Mouse (Mus musculus) brown adipose tissue, adult 24 weeks (tissue): ENCODE measurements around the gene Cttnbp2nl. TPM values are rescaled to one million over a fixed set of nuclear protein-coding genes. Genes with fewer than 3 reads are reported as not detected.

Experiments
- H3K27ac ChIP-seq: fragments of 200-500 bp; replicated peaks from 2 replicates; pipeline ENCODE4 v1.5.1; 2012; ENCODE audit warnings: low read depth, mild to moderate bottlenecking, low read length
- H3K4me1 ChIP-seq: fragments of 200-500 bp; 2 replicates; pipeline ENCODE4 v1.6.1; 2012; ENCODE audit warnings: low read length, mixed read lengths; ENCODE audit not compliant: control insufficient read depth, insufficient read depth, insufficient read length
- H3K4me3 ChIP-seq: fragments of 200-500 bp; 2 replicates; pipeline ENCODE4 v1.5.1; 2012; ENCODE audit warnings: low read depth, mild to moderate bottlenecking, low read length, moderate library complexity; ENCODE audit not compliant: insufficient read depth
- polyA plus RNA-seq: library from polyadenylated mRNA; stranded (reverse); fragments of >200 nt; gene quantifications from 2 replicates; pipeline ENCODE4 v1.2.4, GENCODE M21; 2012; ENCODE audit not compliant: missing spikeins, insufficient read depth, insufficient read length

Cttnbp2nl gene
- polyA plus RNA-seq, 1 experiment, result 10.6 TPM

DNA sequence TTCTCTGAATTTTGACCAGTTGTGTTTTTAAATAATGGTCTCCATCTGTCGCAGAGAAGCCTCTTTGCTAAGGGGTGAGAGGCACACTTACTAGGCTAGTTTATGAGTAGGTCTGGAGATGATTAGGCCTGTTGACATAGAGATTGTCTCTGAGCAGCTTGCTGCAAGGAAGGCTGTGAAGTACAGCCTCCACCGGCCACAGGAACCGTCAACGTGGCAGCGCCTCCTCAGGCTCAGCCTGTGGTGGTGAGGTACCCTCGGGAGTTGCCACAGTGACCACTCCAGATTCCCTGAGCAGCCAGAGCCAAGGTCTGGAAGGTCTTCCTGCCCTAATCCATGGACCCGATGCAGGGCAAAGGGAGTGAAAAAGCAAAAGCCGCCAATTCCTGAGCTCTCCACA is 17.6 kb upstream of the Cttnbp2nl start:
- Histone ChIP-seq H3K4me3 (no peak overlapping the region), H3K27ac (no peak overlapping the region), H3K4me1 (no peaks in the 10 kb centered on the region)

DNA sequence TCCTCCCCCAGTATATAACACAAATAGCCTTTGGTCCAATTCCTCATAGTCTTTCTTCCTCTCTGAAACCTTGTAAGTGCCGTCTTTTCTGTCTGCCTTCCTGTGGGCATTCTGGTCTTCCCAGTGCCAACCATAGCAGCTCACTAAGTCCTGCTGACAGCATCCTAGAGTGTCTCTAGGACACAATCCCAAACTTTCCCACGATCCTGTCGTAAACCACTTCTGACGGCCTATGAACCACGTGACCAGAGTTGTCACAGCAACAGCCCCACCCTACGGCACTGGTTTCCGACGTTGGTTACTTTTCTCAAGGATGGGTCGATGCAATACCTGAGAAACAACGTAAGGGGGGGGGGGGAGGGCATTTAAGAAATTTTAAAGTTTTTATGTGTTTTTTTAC is 13.6 kb upstream of the Cttnbp2nl start, which contains the start of gene 4930564D02Rik:
Gene 4930564D02Rik (plus strand): TSS at position 301 of the 400 bp plus-strand sequence.
- H3K4me3 ChIP-seq, result no peak within 1 kb of the TSS
- no peaks in the 10 kb centered on the region for H3K4me1 ChIP-seq
- no peak within 1 kb of the TSS for H3K27ac ChIP-seq

DNA sequence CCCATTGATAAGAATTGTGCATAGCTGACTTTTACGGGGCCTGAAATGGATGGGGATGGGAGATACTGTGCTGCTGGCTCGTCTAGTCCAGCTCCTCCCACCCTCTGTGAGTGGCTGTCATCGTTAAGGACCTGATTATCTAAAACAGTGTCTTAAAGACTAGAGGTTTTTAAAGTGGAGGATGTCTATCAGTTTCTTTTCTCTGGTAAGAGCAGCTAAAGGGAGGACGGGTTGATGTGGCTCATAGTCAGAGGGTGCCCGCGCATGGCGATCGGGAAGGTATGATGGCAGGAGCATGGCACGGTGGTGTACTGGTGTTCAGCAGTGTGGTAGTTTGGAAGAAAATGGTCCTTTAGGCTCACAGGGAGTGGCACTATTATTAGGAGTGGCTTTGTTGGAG is 9.7 kb upstream of the Cttnbp2nl start:
- H3K4me1 ChIP-seq, result no peaks in the 10 kb centered on the region
- no peak overlapping the region for H3K4me3 ChIP-seq
- no peak overlapping the region for H3K27ac ChIP-seq

DNA sequence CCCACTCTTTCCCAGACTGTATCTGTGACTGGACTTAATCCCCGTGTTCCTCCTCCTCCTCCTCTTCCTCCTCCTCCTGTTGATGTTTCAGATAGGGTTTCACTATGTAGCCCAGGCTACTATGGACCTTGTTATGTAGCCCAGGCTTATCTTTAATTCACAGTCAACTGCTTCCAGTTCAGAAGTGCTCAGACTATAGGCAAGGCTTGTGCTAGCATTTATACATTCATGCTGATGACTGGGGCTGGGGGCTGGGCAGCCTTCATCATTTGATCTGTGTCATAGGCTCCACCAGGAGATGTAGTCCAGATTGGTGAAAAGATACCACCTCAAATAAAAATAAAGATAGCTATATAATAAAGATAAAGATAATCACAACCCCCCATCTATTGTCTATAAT is 9.0 kb upstream of the Cttnbp2nl start:
- Histone ChIP-seq H3K4me1 (no peaks in the 10 kb centered on the region), H3K27ac (no peak overlapping the region)

DNA sequence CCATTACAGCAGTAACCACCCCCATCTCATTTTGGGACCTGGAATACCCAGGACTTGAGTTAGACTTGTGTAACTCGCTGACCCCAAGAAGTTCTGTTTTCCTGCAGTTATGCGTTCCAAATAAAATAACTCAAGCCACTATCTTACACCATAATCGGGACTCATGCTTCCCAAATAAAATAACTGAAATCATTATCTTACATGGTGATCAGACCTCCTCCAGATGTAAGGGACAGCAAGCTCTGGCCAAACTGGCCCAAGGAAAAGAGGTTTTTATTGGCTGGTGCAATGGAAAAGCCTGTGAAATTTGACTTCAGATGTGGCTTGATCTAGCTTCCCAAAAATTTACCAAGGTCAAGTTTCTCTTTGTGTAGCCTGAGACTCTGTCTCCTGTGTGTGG is 8.6 kb upstream of the Cttnbp2nl start:
- Histone ChIP-seq H3K4me3 (no peak overlapping the region), H3K4me1 (no peaks in the 10 kb centered on the region), H3K27ac (no peak overlapping the region)

More for the DNA sequence above, 9.0 kb upstream of the Cttnbp2nl start:
- H3K4me3 ChIP-seq, result no peak overlapping the region

DNA sequence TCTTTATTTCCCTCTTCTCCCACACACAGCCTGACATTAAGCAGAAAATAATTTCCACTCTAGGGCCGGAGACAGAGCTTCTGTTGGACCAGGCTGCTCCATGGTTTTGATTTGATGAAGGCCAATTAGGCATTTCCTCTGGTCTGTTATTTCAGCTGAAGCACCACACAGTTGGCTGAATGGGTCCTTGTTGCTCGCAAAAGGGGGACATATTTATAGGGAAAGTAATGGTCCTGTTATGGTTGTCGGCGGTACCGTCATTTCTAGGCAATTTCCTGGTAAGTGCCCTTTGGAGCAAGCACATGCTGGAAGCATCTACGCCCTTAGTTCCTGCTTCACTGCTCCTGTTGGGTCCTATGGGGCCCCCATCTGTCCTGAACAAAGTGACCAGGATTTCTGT is 8.0 kb upstream of the Cttnbp2nl start:
- H3K27ac ChIP-seq, result no peak overlapping the region
- H3K4me1 ChIP-seq, result no peaks in the 10 kb centered on the region
- no peak overlapping the region for H3K4me3 ChIP-seq

DNA sequence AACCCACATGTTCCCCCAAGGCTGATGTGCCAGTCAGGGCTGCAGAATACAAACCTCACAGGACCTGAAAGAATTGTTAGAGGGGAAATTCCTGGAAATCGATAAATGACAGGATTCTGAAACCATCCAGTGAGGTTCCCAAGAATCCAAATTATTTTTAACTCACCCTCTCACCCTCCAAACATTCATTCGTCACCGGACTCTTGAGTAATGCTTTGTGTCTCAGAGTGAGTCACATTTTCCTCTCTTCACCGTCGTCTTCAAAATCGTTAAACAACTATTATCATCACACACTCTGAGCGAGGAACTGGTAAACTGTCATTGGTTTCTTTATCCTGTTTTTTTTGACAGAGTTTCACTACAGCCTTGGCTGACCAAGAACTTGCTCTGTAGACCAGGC is 7.0 kb upstream of the Cttnbp2nl start:
- no peak overlapping the region for H3K27ac ChIP-seq
- peaks cover 5% of the 10 kb centered on the region; the same call in 1 of the 2 replicates for H3K4me1 ChIP-seq
- no peak overlapping the region for H3K4me3 ChIP-seq

DNA sequence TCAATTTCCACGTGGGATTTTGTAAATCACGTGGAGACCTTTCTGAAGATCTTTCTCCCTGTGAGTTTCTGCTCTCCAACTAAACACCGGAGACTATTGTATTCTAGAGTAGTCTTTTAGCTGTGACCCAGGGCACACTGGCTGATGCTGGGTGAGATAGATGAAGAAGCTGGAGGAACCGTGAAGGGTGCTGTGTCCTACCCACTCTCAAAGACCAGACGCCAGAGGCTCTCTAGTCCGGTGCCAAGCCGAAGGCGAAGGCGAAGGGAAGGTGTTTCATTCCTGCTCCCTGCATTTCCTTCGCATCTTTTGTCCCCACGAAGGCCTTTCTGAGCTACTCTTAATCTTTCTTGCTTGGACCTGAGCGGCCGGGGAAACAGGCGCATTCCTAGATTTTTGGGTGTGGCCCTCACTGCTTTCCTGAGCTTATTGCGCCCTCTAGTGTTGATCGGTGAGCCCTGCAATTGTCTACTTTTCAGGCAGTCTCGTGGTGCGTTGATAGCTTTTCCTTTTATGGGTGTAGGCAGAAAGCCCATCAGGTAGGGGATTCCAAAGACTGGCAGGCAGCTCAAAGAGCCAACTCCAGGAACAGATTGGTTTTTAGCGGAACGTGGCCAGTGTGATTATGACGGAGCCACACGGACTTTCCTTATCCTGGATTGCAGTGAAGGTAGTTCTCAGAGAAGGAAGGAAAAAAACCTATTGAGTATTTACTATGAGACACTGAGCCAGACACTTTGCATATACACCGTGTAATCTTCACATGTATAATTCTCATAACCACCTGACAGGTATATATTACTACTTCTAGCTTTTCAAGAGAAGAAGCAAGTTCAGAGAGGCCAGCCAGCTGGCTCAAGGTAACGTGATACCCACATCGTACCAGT is 5.9 kb upstream of the Cttnbp2nl start:
- peaks cover 10% of the 10 kb centered on the region for H3K4me1 ChIP-seq

DNA sequence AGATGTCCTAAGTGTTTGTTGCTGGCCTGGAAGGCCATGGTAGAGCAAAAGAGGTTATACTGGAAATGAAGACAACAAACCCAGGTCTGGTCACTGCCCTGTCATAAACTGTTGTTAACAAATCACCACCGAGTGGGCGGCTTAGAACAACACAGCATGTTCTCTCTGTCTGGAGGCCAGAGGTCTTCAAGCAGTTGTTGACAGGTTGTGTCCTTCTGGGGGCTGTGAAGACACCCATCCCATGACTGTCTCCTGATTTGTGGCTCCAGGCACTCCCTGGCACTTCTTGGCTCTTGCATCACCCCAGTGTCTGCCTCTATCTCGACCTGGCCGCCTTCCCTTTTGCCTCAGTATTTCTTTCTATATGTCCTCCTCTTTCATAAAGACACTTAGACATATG is 2.7 kb upstream of the Cttnbp2nl start:
- Histone ChIP-seq H3K4me1 (peaks cover 12% of the 10 kb centered on the region), H3K27ac (peak overlapping the region; percentile 100), H3K4me3 (no peak overlapping the region)

More for the DNA sequence above, 5.9 kb upstream of the Cttnbp2nl start:
- no peak overlapping the region for H3K27ac ChIP-seq
- H3K4me3 ChIP-seq, result peak overlapping the region; percentile 43

DNA sequence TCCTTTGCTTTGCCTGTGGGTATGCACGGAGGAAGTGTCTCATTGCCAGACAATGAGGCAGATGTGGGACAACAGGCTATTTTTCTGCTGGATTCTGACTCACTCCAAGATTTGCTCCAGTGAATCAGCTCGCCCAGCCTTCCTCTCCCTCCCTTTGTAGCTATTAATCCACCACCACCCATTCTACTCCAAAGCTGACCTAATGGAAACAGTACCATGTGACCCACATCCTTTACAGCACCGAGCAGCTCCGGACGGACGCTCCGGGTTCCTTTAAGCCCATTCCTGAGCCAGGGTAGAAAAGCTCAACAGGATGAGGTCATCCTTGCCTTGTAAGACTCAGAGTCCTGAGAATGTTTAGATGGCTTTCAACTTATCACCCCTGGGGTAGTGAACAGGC is 2.0 kb upstream of the Cttnbp2nl start:
- Histone ChIP-seq H3K4me3 (peak overlapping the region; percentile 31; the same call in 1 of the 2 replicates), H3K27ac (peak overlapping the region; percentile 100), H3K4me1 (peaks cover 14% of the 10 kb centered on the region)

DNA sequence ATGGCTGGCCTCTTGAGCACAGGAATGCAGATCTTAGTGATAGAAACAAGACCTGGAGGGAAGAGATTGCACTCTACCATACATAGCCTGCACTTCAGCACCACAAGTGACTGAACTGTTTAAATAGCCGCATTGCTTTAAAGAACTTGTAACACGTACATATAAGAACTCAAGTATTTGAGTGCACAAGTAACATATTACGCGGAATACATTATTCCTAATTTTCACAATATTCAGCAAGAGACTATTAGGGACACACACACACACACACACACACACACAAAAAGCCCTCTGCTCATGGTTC is 704 bp upstream of the Cttnbp2nl start:
- Histone ChIP-seq H3K27ac (peak overlapping the region; percentile 91), H3K4me1 (peaks cover 18% of the 10 kb centered on the region), H3K4me3 (peak overlapping the region; percentile 64)

DNA sequence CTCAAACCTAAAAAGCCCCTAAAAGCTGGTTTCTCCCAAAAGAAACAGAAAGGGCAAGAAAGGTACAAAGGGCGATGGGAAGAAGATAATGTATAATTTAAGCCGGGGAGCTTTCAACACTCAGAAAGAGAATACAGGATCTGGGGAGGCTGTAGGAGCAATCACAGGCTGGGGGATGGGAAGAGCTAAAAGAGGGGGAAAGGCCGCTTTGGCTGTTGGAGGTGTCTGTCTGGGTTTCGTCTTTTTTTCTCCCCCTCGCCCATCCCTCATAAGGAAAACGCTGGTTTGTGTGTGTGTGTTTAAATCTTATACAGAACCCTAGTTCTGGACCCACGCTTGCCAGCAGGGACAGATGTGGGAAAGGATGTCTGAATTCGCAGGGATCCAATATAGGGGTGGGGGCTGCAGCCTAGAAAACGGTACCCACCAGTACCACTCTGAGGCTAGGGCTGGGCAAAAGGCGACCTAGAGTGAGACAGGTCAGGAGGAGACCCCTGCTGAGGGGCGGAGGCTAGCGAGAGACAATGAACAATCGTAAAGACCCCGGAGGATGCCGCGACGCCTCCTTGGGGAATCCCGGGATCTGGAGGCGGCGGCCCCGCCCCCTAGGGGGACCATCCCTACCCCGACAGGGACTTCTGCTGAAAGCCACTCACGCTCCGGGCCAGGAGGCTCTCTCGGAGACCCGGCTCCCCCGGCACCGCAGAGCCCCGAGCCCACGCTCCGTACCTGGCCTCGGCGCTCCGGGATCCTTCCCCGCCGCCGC is 592 bp downstream of the Cttnbp2nl start:
- Histone ChIP-seq H3K4me1 (peaks cover 24% of the 10 kb centered on the region), H3K27ac (peak overlapping the region; percentile 92), H3K4me3 (peak overlapping the region; percentile 94)

DNA sequence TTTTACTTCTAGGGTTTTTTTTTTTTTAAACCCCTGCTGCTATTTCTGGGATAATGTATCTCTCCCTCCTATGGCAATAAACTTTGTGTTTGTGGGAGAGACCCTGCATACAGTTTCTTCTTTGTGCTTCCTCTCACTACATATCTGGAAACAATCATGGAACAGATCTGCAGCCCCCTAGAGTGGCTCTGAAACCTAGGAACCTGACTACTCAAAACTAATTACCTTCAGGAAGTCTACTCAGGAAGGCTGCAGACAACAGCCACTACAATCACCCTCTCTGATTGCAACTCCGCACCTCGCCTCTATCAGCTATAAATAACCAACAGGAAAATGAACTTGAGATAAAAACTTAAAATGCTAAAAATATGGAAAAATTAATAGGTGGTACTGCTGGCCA is 1.8 kb downstream of the Cttnbp2nl start:
- Histone ChIP-seq H3K4me3 (peak overlapping the region; percentile 44), H3K4me1 (peaks cover 26% of the 10 kb centered on the region), H3K27ac (peak overlapping the region; percentile 79; the same call in 1 of the 2 replicates)

DNA sequence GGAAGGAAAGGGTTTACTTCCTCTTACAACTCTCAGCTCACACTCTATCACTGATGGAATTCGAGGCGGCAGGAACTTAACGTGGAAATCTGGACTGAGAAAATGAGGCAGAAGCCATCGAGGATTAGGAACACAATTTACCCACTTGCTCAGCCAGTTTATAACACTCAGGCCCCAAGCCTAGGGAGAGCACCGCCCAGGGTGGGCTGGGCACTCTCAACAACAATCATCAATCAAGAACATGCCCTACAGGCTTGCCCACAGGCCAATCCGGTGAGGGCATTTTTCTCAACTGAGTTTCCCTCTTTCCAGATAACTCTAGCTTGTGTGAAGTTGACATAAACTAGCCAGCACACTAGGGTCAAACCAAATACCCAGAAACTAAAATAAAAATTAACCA is 3.1 kb downstream of the Cttnbp2nl start:
- Histone ChIP-seq H3K27ac (peak overlapping the region; percentile 35), H3K4me1 (peaks cover 28% of the 10 kb centered on the region), H3K4me3 (no peak overlapping the region)

DNA sequence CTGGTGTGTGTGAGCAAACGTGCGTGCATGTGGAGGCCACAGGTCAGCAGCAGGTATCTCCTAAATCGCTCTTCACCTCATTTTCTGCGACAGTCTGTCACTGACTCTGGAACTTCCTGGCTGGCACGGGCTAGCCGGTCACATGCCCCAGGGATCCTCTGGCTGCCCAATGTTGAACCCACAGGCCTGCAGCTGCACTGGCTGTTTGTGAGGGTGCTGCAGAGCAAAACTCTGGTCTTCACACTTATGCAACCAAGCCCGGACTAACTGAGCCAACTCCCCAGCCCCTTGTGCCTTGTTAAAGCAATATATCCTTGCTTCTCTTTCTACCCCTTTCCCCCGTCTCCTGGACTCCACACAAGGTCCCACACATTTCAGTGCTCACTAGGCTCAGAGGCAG is 5.3 kb downstream of the Cttnbp2nl start:
- Histone ChIP-seq H3K4me1 (peaks cover 30% of the 10 kb centered on the region), H3K27ac (peak overlapping the region; percentile 74), H3K4me3 (peak overlapping the region; percentile 43)
